Mouse (Mus musculus) kidney, adult 2 months (tissue): ENCODE results near the gene Tec. TPM values are rescaled to one million over a fixed set of nuclear protein-coding genes. Genes with fewer than 3 reads are reported as not detected.

Experiments
- DNase-seq: peaks from one replicate; pipeline ENCODE4 v3.0.0; 2021
- H3K27ac ChIP-seq: fragments of 200-500 bp; 2 replicates; pipeline ENCODE4 v1.5.1; 2012; ENCODE audit warnings: low read depth, low read length, control low read depth, inconsistent platforms; ENCODE audit not compliant: insufficient read depth
- H3K27me3 ChIP-seq: fragments of 200-500 bp; replicated peaks from 2 replicates; pipeline ENCODE4 v1.6.1; 2012; ENCODE audit warnings: mild to moderate bottlenecking, moderate library complexity, low read length, inconsistent platforms; ENCODE audit not compliant: control insufficient read depth, insufficient read depth
- H3K36me3 ChIP-seq: fragments of 200-500 bp; 2 replicates; pipeline ENCODE4 v1.6.1; 2012; ENCODE audit warnings: mild to moderate bottlenecking, moderate library complexity, low read length, inconsistent platforms; ENCODE audit not compliant: control insufficient read depth, insufficient read depth
- H3K4me1 ChIP-seq: fragments of 200-500 bp; 2 replicates; pipeline ENCODE4 v1.6.1; 2011; ENCODE audit warnings: low read length; ENCODE audit not compliant: control insufficient read depth, insufficient read depth
- H3K4me3 ChIP-seq: fragments of 200-500 bp; 2 replicates; pipeline ENCODE4 v1.5.1; 2011; ENCODE audit warnings: mild to moderate bottlenecking, low read depth, low read length, control low read depth; ENCODE audit not compliant: insufficient read depth
- CTCF ChIP-seq: fragments of 200-500 bp; conservative IDR thresholded peaks from 2 replicates; pipeline ENCODE4 v1.5.1; 2011; ENCODE audit warnings: low read depth, mild to moderate bottlenecking, control low read depth, low read length, moderate library complexity, mixed read lengths; ENCODE audit not compliant: insufficient read depth, insufficient read length
- POLR2A ChIP-seq: fragments of 200-500 bp; IDR thresholded peaks from one replicate; pipeline ENCODE4 v1.6.1; 2011; ENCODE audit warnings: low read depth, low read length, control low read depth
- WGBS: fragments of 180-500 bp; shearing (Covaris S2); methylation state at CpG from one replicate; pipeline ENCODE4 v1.1.7; 2018; 5-methylcytosine and 5-hydroxymethylcytosine counted together
- polyA plus RNA-seq: library from polyadenylated mRNA; depleted of rRNA; stranded (reverse); fragments of >200 nt; gene quantifications from 2 replicates; pipeline ENCODE4 v1.2.3, GENCODE M21; 2012

Gene Tec
- polyA plus RNA-seq, 1 experiment, result 8.1 TPM

DNA sequence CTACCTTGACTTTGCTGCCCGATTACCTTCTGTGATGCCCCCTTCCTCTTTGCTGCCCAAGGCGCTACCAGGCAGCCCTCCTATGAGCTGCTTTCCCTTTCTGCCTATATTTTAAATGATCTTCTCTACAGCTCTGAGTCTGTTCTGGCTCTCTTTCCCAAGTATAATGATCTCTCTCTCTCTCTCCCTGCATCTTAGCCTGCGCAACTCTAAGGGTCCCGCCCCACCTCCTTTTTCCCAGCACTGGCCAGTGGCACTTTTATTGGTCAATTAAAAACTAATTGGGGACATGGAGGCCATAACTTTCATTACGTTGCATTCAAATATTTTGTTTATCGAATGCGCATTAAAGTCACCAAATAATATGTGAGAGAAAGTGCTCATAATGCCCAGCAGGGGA lies 20.0 kb upstream of the Tec start:
- Histone ChIP-seq H3K36me3 (no peaks in the 10 kb centered on the region), H3K27ac (no peak overlapping the region), H3K27me3 (no peaks in the 10 kb centered on the region), H3K4me1 (no peaks in the 10 kb centered on the region), H3K4me3 (no peak overlapping the region)
- no peak for TF ChIP-seq CTCF
- TF ChIP-seq POLR2A, result no peak
- 80% methylated on average over 7 of the region's 7 CpGs for WGBS
- no peak for DNase-seq

- no peaks in the 10 kb centered on the region for H3K27me3 ChIP-seq
- no peak overlapping the region for H3K27ac ChIP-seq
- no peak overlapping the region for H3K4me3 ChIP-seq
- WGBS, result 78% methylated on average over 19 of the region's 19 CpGs
- no peaks in the 10 kb centered on the region for H3K36me3 ChIP-seq
- TF ChIP-seq POLR2A (no peak), CTCF (no peak)
- DNase-seq, result no peak
- H3K4me1 ChIP-seq, result no peaks in the 10 kb centered on the region; the same call in 1 of the 2 replicates
Observed at GRCm38 (mm10) chr5:72886458-72887222, 18.4 kb upstream of the Tec start.

DNA sequence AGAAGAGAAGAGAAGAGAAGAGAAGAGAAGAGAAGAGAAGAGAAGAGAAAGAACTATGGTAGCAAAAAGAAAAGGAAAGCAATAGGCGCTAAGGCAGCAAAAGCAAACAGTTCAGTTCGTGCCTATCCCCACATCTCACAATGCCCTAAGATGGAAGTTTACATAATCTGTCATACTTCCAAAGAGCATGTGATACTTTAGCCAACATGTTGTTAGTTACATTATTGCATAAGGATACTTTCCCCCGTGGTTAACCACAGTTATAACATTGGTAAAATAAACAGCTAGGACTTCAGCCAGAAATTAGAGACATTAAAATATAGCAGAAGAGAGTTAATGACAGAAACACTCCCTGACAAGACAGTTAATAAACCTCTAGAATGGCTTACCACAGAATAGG lies 15.4 kb upstream of the Tec start:
- H3K4me1 ChIP-seq, result no peaks in the 10 kb centered on the region; the same call in 1 of the 2 replicates
- DNase-seq, result no peak
- TF ChIP-seq POLR2A, result no peak
- no peak for TF ChIP-seq CTCF
- no peaks in the 10 kb centered on the region for H3K36me3 ChIP-seq
- no peak overlapping the region for H3K27ac ChIP-seq
- H3K27me3 ChIP-seq, result no peaks in the 10 kb centered on the region
- WGBS, result 64% methylated on average over 3 of the region's 3 CpGs
- H3K4me3 ChIP-seq, result no peak overlapping the region

GRCm38 (mm10) chr5:72882412-72882765 lies 14.1 kb upstream of the Tec start:
- no peak overlapping the region for H3K4me3 ChIP-seq
- no peak for DNase-seq
- TF ChIP-seq CTCF, result no peak
- TF ChIP-seq POLR2A, result no peak
- no peaks in the 10 kb centered on the region for H3K27me3 ChIP-seq
- peaks cover 2% of the 10 kb centered on the region; the same call in 1 of the 2 replicates for H3K4me1 ChIP-seq
- H3K36me3 ChIP-seq, result no peaks in the 10 kb centered on the region
- H3K27ac ChIP-seq, result no peak overlapping the region
- WGBS, result 62% methylated on average over 2 of the region's 2 CpGs

- no peak for TF ChIP-seq CTCF
- no peak overlapping the region for H3K27ac ChIP-seq
- no peak overlapping the region for H3K4me3 ChIP-seq
- H3K4me1 ChIP-seq, result peaks cover 2% of the 10 kb centered on the region; the same call in 1 of the 2 replicates
- 85% methylated on average over 12 of the region's 12 CpGs for WGBS
- H3K36me3 ChIP-seq, result no peaks in the 10 kb centered on the region
- H3K27me3 ChIP-seq, result no peaks in the 10 kb centered on the region
- DNase-seq, result no peak
Observed at GRCm38 (mm10) chr5:72881748-72882411, 13.6 kb upstream of the Tec start.

DNA sequence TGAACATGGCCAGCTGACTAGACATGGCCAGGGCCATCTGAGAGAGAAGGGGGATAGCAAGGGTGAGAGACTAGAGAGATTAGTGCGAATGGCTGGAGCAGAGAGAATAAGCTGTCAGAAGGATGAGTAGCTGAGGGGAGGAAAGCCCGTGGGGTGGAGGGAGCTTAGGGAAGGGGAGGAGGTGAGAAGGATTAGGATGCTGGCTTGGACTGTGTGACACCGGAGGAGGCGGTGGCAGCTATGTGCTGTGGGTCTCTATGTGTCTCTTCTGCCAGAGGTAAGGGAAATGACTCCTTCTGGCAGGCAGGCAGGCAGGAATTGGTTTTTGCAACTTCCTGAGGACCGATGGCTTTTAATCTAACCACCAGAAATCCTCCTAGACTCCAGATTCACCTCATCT lies 11.5 kb upstream of the Tec start:
- TF ChIP-seq POLR2A (no peak), CTCF (no peak)
- no peaks in the 10 kb centered on the region for H3K27me3 ChIP-seq
- H3K4me1 ChIP-seq, result peaks cover 6% of the 10 kb centered on the region; the same call in 1 of the 2 replicates
- no peak overlapping the region for H3K27ac ChIP-seq
- no peak overlapping the region for H3K4me3 ChIP-seq
- WGBS, result 53% methylated on average over 5 of the region's 5 CpGs
- no peak for DNase-seq
- no peaks in the 10 kb centered on the region for H3K36me3 ChIP-seq

GRCm38 (mm10) chr5:72871114-72871513 lies 2.8 kb upstream of the Tec start:
- no peaks in the 10 kb centered on the region for H3K36me3 ChIP-seq
- TF ChIP-seq CTCF, result peak; percentile 36
- no peak for TF ChIP-seq POLR2A
- no peaks in the 10 kb centered on the region for H3K27me3 ChIP-seq
- WGBS, result 86% methylated on average over 4 of the region's 4 CpGs
- no peak for DNase-seq
- H3K4me1 ChIP-seq, result peaks cover 21% of the 10 kb centered on the region; the same call in 1 of the 2 replicates
- no peak overlapping the region for H3K4me3 ChIP-seq
- no peak overlapping the region for H3K27ac ChIP-seq
